Mouse (Mus musculus) MEL (cell line): ENCODE data around the gene Zfp646. TPM values are rescaled to one million over a fixed set of nuclear protein-coding genes. Genes with fewer than 3 reads are reported as not detected.
A peak's percentile ranks its signal among the peaks of the same experiment; 100 is the strongest.

Experiments used
- DNase-seq: peaks from one replicate; pipeline ENCODE4 v3.0.0; 2011; ENCODE audit warnings: low read depth, low spot score
- H3K27ac ChIP-seq: 2 replicates; pipeline ENCODE4 v1.5.1; 2012; ENCODE audit warnings: low read depth, mild to moderate bottlenecking, control low read depth, low read length, moderate library complexity; ENCODE audit not compliant: control insufficient read depth
- H3K27me3 ChIP-seq, 2 experiments: fragments of 150-350 bp in 1 of 2; sonication (generic) in 1 of 2; 2 replicates each; pipeline ENCODE4 v1.6.1; 2012; ENCODE audit warnings: low read length in 2 of 2, mild to moderate bottlenecking in 2 of 2, improper control_type of control experiment in 1 of 2, moderate library complexity in 1 of 2; ENCODE audit not compliant: insufficient read depth in 2 of 2, control insufficient read depth in 1 of 2
- H3K36me3 ChIP-seq, 2 experiments: 2 replicates each; pipeline ENCODE4 v1.6.1; 2012 to 2014; ENCODE audit warnings: low read length in 2 of 2, improper control_type of control experiment in 1 of 2, inconsistent platforms in 1 of 2, mild to moderate bottlenecking in 1 of 2; ENCODE audit not compliant: insufficient read depth in 2 of 2, control insufficient read depth in 1 of 2
- H3K4me1 ChIP-seq, 2 experiments: fragments of 150-350 bp in 1 of 2; sonication (generic) in 1 of 2; 2 replicates each; pipeline ENCODE4 v1.6.1; 2012; ENCODE audit warnings: low read length in 2 of 2, improper control_type of control experiment in 1 of 2, mild to moderate bottlenecking in 1 of 2; ENCODE audit not compliant: insufficient read depth in 2 of 2, control insufficient read depth in 1 of 2
- H3K4me3 ChIP-seq, 2 experiments: fragments of 150-350 bp in 1 of 2; sonication (generic) in 1 of 2; 2 replicates each; pipeline ENCODE4 v1.5.1; 2012; ENCODE audit warnings: low read depth in 2 of 2, low read length in 2 of 2, mild to moderate bottlenecking in 2 of 2, moderate library complexity in 2 of 2, control low read depth in 1 of 2, improper control_type of control experiment in 1 of 2; ENCODE audit not compliant: control insufficient read depth in 1 of 2, insufficient read depth in 1 of 2
- H3K79me2 ChIP-seq: 2 replicates; pipeline ENCODE4 v1.6.1; 2012; ENCODE audit warnings: mild to moderate bottlenecking, low read length, moderate library complexity; ENCODE audit not compliant: control insufficient read depth, poor library complexity, insufficient read depth
- H3K9ac ChIP-seq: 2 replicates; pipeline ENCODE4 v1.6.1; 2012; ENCODE audit warnings: low read depth, mild to moderate bottlenecking, control low read depth, low read length, moderate library complexity; ENCODE audit not compliant: control insufficient read depth, poor library complexity, severe bottlenecking
- H3K9me3 ChIP-seq: fragments of 150-350 bp; sonication (generic); replicated peaks from 2 replicates; pipeline ENCODE4 v1.6.1; 2012; ENCODE audit warnings: mild to moderate bottlenecking, low read length, improper control_type of control experiment, moderate library complexity; ENCODE audit not compliant: insufficient read depth
- BHLHE40 ChIP-seq: IDR thresholded peaks from 2 replicates; pipeline ENCODE4 v1.6.1; 2012; ENCODE audit warnings: low read depth, mild to moderate bottlenecking, inconsistent platforms, low read length, improper control_type of control experiment, borderline replicate concordance
- CHD1 ChIP-seq: IDR thresholded peaks from 2 replicates; pipeline ENCODE4 v1.6.1; 2012; ENCODE audit warnings: low read depth, mild to moderate bottlenecking, inconsistent platforms, low read length, improper control_type of control experiment
- CTCF ChIP-seq, 3 experiments: IDR thresholded peaks in 2 of 3; conservative IDR thresholded peaks in 1 of 3; 2 replicates each; pipeline ENCODE4 v1.5.1; 2011 to 2012; ENCODE audit warnings: low read length in 3 of 3, low read depth in 2 of 3, mild to moderate bottlenecking in 2 of 3, improper control_type of control experiment in 1 of 3, inconsistent platforms in 1 of 3, mixed read lengths in 1 of 3, moderate library complexity in 1 of 3; ENCODE audit not compliant: control insufficient read depth in 1 of 3, insufficient read depth in 1 of 3, poor library complexity in 1 of 3, severe bottlenecking in 1 of 3
- E2F4 ChIP-seq: IDR thresholded peaks from 2 replicates; pipeline ENCODE4 v1.6.1; 2011; ENCODE audit warnings: low read depth, low read length, improper control_type of control experiment, borderline replicate concordance
- ETS1 ChIP-seq: IDR thresholded peaks from 2 replicates; pipeline ENCODE4 v1.6.1; 2012; ENCODE audit warnings: low read depth, mild to moderate bottlenecking, inconsistent platforms, low read length, improper control_type of control experiment, moderate library complexity
- GABPA ChIP-seq: IDR thresholded peaks from 2 replicates; pipeline ENCODE4 v1.6.1; 2012; ENCODE audit warnings: low read depth, mild to moderate bottlenecking, inconsistent platforms, low read length, improper control_type of control experiment, moderate library complexity
- JUND ChIP-seq: IDR thresholded peaks from 2 replicates; pipeline ENCODE4 v1.6.1; 2011; ENCODE audit warnings: low read depth, mild to moderate bottlenecking, improper control_type of control experiment, low read length
- KAT2A ChIP-seq: conservative IDR thresholded peaks from 2 replicates; pipeline ENCODE4 v1.6.1; 2012; ENCODE audit warnings: low read depth, low read length, improper control_type of control experiment, inconsistent platforms
- MAFK ChIP-seq: IDR thresholded peaks from 2 replicates; pipeline ENCODE4 v1.6.1; 2011; ENCODE audit warnings: low read depth, mild to moderate bottlenecking, low read length, improper control_type of control experiment, borderline replicate concordance
- MAZ ChIP-seq: IDR thresholded peaks from 2 replicates; pipeline ENCODE4 v1.6.1; 2012; ENCODE audit warnings: low read depth, mild to moderate bottlenecking, inconsistent platforms, low read length, improper control_type of control experiment
- MYC ChIP-seq: IDR thresholded peaks from 2 replicates; pipeline ENCODE4 v1.6.1; 2011; ENCODE audit warnings: low read depth, mild to moderate bottlenecking, low read length, improper control_type of control experiment, moderate library complexity
- POLR2A ChIP-seq, 2 experiments: IDR thresholded peaks; 2 replicates each; pipeline ENCODE4 v1.6.1; 2011 to 2012; ENCODE audit warnings: low read length in 2 of 2, mild to moderate bottlenecking in 2 of 2, control low read depth in 1 of 2, improper control_type of control experiment in 1 of 2, low read depth in 1 of 2, moderate library complexity in 1 of 2; ENCODE audit not compliant: control insufficient read depth in 1 of 2, insufficient read depth in 1 of 2, poor library complexity in 1 of 2
- POLR2AphosphoS2 ChIP-seq: IDR thresholded peaks from 2 replicates; pipeline ENCODE4 v1.6.1; 2011; ENCODE audit warnings: low read length, improper control_type of control experiment
- RAD21 ChIP-seq: IDR thresholded peaks from 2 replicates; pipeline ENCODE4 v1.6.1; 2011; ENCODE audit warnings: mild to moderate bottlenecking, low read depth, low read length, improper control_type of control experiment
- SMC3 ChIP-seq: IDR thresholded peaks from 2 replicates; pipeline ENCODE4 v1.6.1; 2011; ENCODE audit warnings: low read depth, low read length, improper control_type of control experiment
- TAL1 ChIP-seq: IDR thresholded peaks from 2 replicates; pipeline ENCODE4 v1.6.1; 2012; ENCODE audit warnings: mild to moderate bottlenecking, inconsistent platforms, low read length, moderate library complexity, mixed read lengths
- TCF12 ChIP-seq: IDR thresholded peaks from 2 replicates; pipeline ENCODE4 v1.6.1; 2014; ENCODE audit warnings: low read depth, mild to moderate bottlenecking, inconsistent platforms, low read length, improper control_type of control experiment, moderate library complexity
- USF2 ChIP-seq, 2 experiments: IDR thresholded peaks; 2 replicates each; pipeline ENCODE4 v1.6.1; 2011 to 2012; ENCODE audit warnings: improper control_type of control experiment in 2 of 2, low read length in 2 of 2, borderline replicate concordance in 1 of 2, inconsistent platforms in 1 of 2, low read depth in 1 of 2, mild to moderate bottlenecking in 1 of 2; ENCODE audit not compliant: insufficient read depth in 1 of 2
- ZKSCAN1 ChIP-seq: IDR thresholded peaks from 2 replicates; pipeline ENCODE4 v1.6.1; 2012; ENCODE audit warnings: low read depth, mild to moderate bottlenecking, inconsistent platforms, low read length, improper control_type of control experiment, moderate library complexity
- ZMIZ1 ChIP-seq: IDR thresholded peaks from 2 replicates; pipeline ENCODE4 v1.6.1; 2012; ENCODE audit warnings: low read depth, mild to moderate bottlenecking, inconsistent platforms, low read length, improper control_type of control experiment, moderate library complexity
- polyA plus RNA-seq, 2 experiments: library from polyadenylated mRNA; stranded (reverse) in 1 of 2; unstranded in 1 of 2; fragments of >175 nt in 1 of 2; fragments of >200 nt in 1 of 2; gene quantifications; 2 replicates each; pipeline versions ENCODE4 v1.2.1 to v1.2.4; 2012; ENCODE audit warnings: low replicate concordance in 2 of 2, low read depth in 1 of 2; ENCODE audit not compliant: insufficient read length in 2 of 2, insufficient read depth in 1 of 2, missing spikeins in 1 of 2
- total RNA-seq: library from RNA; depleted of rRNA; stranded (reverse); fragments of 300-350 nt; gene quantifications from 2 replicates; pipeline ENCODE4 v1.2.3, GENCODE M21; 2012

Gene Zfp646
- total and polyA plus RNA-seq, 3 experiments, result 35.8 to 38.2 TPM; not detected in 1

GRCm38 (mm10) chr7:127858258-127858657 is 17.8 kb upstream of the Zfp646 start (continued):
- 0 out of 2 replicates have a peak, but pooled peaks have one; percentile 42 for TF ChIP-seq MYC

- no peak for TF ChIP-seq ZMIZ1
- no peak for TF ChIP-seq CHD1
- no peak for TF ChIP-seq KAT2A
- TF ChIP-seq MAZ, result no peak
- TF ChIP-seq RAD21, result no peak
- no peak for TF ChIP-seq USF2 (IDR thresholded peaks at IDR 0.05; ENCODE audit: borderline replicate concordance in 1 of 2, insufficient read depth in 1 of 2, low read depth in 1 of 2, low read length in 2 of 2)
- no peak for TF ChIP-seq CTCF (IDR thresholded peaks at IDR 0.05 in 2 of 3, conservative IDR thresholded peaks at IDR 0.05 in 1 of 3; ENCODE audit: control insufficient read depth in 1 of 3, insufficient read depth in 1 of 3, low read depth in 2 of 3, low read length in 3 of 3, poor library complexity in 1 of 3, severe bottlenecking in 1 of 3)
- no peak for TF ChIP-seq JUND
- no peak for TF ChIP-seq ZKSCAN1
- TF ChIP-seq E2F4, result no peak
- TF ChIP-seq POLR2AphosphoS2, result no peak
- TF ChIP-seq GABPA, result no peak
- no peak for TF ChIP-seq TCF12
- no peak for TF ChIP-seq POLR2A (IDR thresholded peaks at IDR 0.05; ENCODE audit: control insufficient read depth in 1 of 2, insufficient read depth in 1 of 2, low read depth in 1 of 2, low read length in 2 of 2, poor library complexity in 1 of 2)
- no peak for TF ChIP-seq MAFK
- TF ChIP-seq SMC3, result no peak
- TF ChIP-seq BHLHE40, result no peak
- no peak for TF ChIP-seq ETS1
- no peak for TF ChIP-seq TAL1
- no peak overlapping the region for H3K27ac ChIP-seq
- H3K4me1 ChIP-seq, result peaks cover 6 to 9% of the 10 kb centered on the region in 2 experiments
- no peaks in the 10 kb centered on the region for H3K9me3 ChIP-seq
- 0 out of 2 replicates have a peak, but pooled peaks cover 2% of the 10 kb centered on the region for H3K79me2 ChIP-seq
- H3K4me3 ChIP-seq, result no peak overlapping the region
- H3K27me3 ChIP-seq, result no peaks in the 10 kb centered on the region
- H3K9ac ChIP-seq, result no peak overlapping the region
- H3K36me3 ChIP-seq, result peaks cover 2 to 9% of the 10 kb centered on the region in 2 experiments; a peak in 3 of 4 replicates
- DNase-seq, result no peak
Observed at GRCm38 (mm10) chr7:127866434-127866833, 9.6 kb upstream of the Zfp646 start.
